Mouse (Mus musculus) embryonic facial prominence, embryonic 12.5 days (tissue): ENCODE data around the gene Ttc28. TPM values are rescaled to one million over a fixed set of nuclear protein-coding genes. Genes with fewer than 3 reads are reported as not detected.
"Not testable (repeated sequence)": the region's sequence is repeated elsewhere in the genome, so short reads cannot be mapped to it uniquely, and the experiment has no call there.

Experiments
- ATAC-seq: fragments of 200-750 bp; cut with Nextera tagmentation; 2 replicates; pipeline ENCODE4 v1.8.0; 2017; ENCODE audit not compliant: insufficient number of reproducible peaks, insufficient read depth, low FRiP score, low TSS enrichment
- H3K27ac ChIP-seq: fragments of 300-500 bp; sonication (generic); 2 replicates; pipeline ENCODE4 v1.5.1; 2016; ENCODE audit warnings: mild to moderate bottlenecking
- H3K27me3 ChIP-seq: fragments of 300-500 bp; sonication (generic); 2 replicates; pipeline ENCODE4 v1.6.1; 2016; ENCODE audit warnings: mild to moderate bottlenecking, moderate library complexity
- H3K36me3 ChIP-seq: fragments of 300-500 bp; sonication (generic); 2 replicates; pipeline ENCODE4 v1.6.1; 2016; ENCODE audit warnings: mild to moderate bottlenecking
- H3K4me1 ChIP-seq: fragments of 300-500 bp; sonication (generic); 2 replicates; pipeline ENCODE4 v1.6.1; 2016
- H3K4me2 ChIP-seq: fragments of 300-500 bp; sonication (generic); replicated peaks from 2 replicates; pipeline ENCODE4 v1.6.1; 2016; ENCODE audit warnings: mild to moderate bottlenecking, moderate library complexity
- H3K4me3 ChIP-seq: fragments of 300-500 bp; sonication (generic); 2 replicates; pipeline ENCODE4 v1.5.1; 2016; ENCODE audit warnings: mild to moderate bottlenecking
- H3K9ac ChIP-seq: fragments of 300-500 bp; sonication (generic); 2 replicates; pipeline ENCODE4 v1.6.1; 2016; ENCODE audit warnings: mild to moderate bottlenecking, moderate library complexity
- H3K9me3 ChIP-seq: fragments of 300-500 bp; sonication (generic); 2 replicates; pipeline ENCODE4 v1.6.1; 2016; ENCODE audit warnings: mild to moderate bottlenecking, moderate library complexity
- WGBS: fragments of 180-500 bp; shearing (Covaris S2); methylation state at CpG from one replicate; pipeline ENCODE4 v1.1.7; 2016; 5-methylcytosine and 5-hydroxymethylcytosine counted together
- polyA plus RNA-seq: library from polyadenylated mRNA; unstranded; fragments of >200 nt; fragmentation: Nextera tagmentation; extraction: Ambion mirVana; gene quantifications from 2 replicates; pipeline ENCODE4 v1.2.1, GENCODE M21; 2016

Gene Ttc28
- polyA plus RNA-seq, 1 experiment from 2014 or later, result 21.2 TPM

GRCm38 (mm10) chr5:111243447-111244040, 363.9 kb downstream of the Ttc28 start:
- Histone ChIP-seq H3K27me3 (no peaks in the 10 kb centered on the region), H3K27ac (0 out of 2 replicates have a peak overlapping the region, but pooled peaks have one; percentile 36), H3K4me1 (peaks cover 27% of the 10 kb centered on the region), H3K36me3 (peaks cover 22% of the 10 kb centered on the region), H3K4me2 (no peak overlapping the region), H3K4me3 (no peak overlapping the region), H3K9me3 (no peaks in the 10 kb centered on the region), H3K9ac (no peak overlapping the region)
- ATAC-seq, result no peak
- WGBS, result 11% methylated on average over 14 of the region's 14 CpGs

- 21% methylated on average over 9 of the region's 9 CpGs for WGBS
- peaks cover 17% of the 10 kb centered on the region for H3K36me3 ChIP-seq
- peaks cover 27% of the 10 kb centered on the region for H3K4me1 ChIP-seq
- no peaks in the 10 kb centered on the region for H3K27me3 ChIP-seq
- no peak overlapping the region for H3K4me2 ChIP-seq
- no peak overlapping the region for H3K9ac ChIP-seq
- H3K4me3 ChIP-seq, result no peak overlapping the region
- no peak overlapping the region for H3K27ac ChIP-seq
- ATAC-seq, result no peak
- no peaks in the 10 kb centered on the region for H3K9me3 ChIP-seq
These were observed 364.5 kb downstream of the Ttc28 start for GRCm38 (mm10) chr5:111244061-111244460.

GRCm38 (mm10) chr5:111247571-111248265, 368.1 kb downstream of the Ttc28 start:
- no peak for ATAC-seq
- Histone ChIP-seq H3K27me3 (no peaks in the 10 kb centered on the region), H3K4me3 (no peak overlapping the region), H3K9ac (no peak overlapping the region), H3K4me1 (peaks cover 26% of the 10 kb centered on the region), H3K27ac (no peak overlapping the region), H3K36me3 (no peaks in the 10 kb centered on the region), H3K9me3 (no peaks in the 10 kb centered on the region), H3K4me2 (no peak overlapping the region)
- 81% methylated on average over 10 of the region's 10 CpGs for WGBS

GRCm38 (mm10) chr5:111252147-111252546, 372.5 kb downstream of the Ttc28 start:
- H3K4me2 ChIP-seq, result no peak overlapping the region

GRCm38 (mm10) chr5:111254362-111254761, 374.8 kb downstream of the Ttc28 start:
- no peak overlapping the region for H3K27ac ChIP-seq
- no peak overlapping the region for H3K4me2 ChIP-seq
- peaks cover 29% of the 10 kb centered on the region for H3K4me1 ChIP-seq
- no peak overlapping the region for H3K9ac ChIP-seq
- H3K27me3 ChIP-seq, result no peaks in the 10 kb centered on the region
- no peak overlapping the region for H3K4me3 ChIP-seq
- H3K36me3 ChIP-seq, result no peaks in the 10 kb centered on the region
- 89% methylated on average over 9 of the region's 9 CpGs for WGBS
- no peaks in the 10 kb centered on the region for H3K9me3 ChIP-seq
- ATAC-seq, result no peak

More at GRCm38 (mm10) chr5:111252147-111252546, 372.5 kb downstream of the Ttc28 start:
- Histone ChIP-seq H3K4me1 (peaks cover 26% of the 10 kb centered on the region), H3K9me3 (no peaks in the 10 kb centered on the region), H3K27me3 (no peaks in the 10 kb centered on the region), H3K36me3 (no peaks in the 10 kb centered on the region), H3K9ac (no peak overlapping the region), H3K4me3 (no peak overlapping the region), H3K27ac (no peak overlapping the region)
- 94% methylated on average over 3 of the region's 3 CpGs for WGBS
- no peak for ATAC-seq

GRCm38 (mm10) chr5:111254781-111255180, 375.2 kb downstream of the Ttc28 start:
- 66% methylated on average over 11 of the region's 11 CpGs for WGBS

DNA sequence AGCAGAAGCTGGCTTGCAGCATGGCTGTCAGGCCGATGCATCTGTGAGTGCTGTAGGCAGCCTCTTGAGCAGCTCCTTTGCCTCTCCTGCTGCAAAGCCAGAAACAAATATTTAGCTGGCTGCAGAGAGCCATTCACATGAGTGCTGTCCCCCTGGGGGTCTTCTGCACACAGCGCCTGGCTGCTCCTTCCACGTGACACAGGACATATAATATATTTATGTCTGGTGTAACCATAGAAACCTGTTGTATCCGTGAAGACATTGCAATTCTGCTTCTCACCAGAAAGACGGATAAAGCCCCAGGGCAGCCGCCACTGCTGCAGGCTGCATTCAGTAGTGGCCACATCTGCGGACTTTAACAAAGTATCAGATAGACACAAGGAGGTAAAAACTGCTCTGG, 376.6 kb downstream of the Ttc28 start:
- H3K4me3 ChIP-seq, result no peak overlapping the region
- H3K27me3 ChIP-seq, result no peaks in the 10 kb centered on the region
- no peaks in the 10 kb centered on the region for H3K9me3 ChIP-seq
- peak overlapping the region; percentile 71 for H3K27ac ChIP-seq
- H3K9ac ChIP-seq, result no peak overlapping the region
- H3K4me2 ChIP-seq, result peak overlapping the region; percentile 16; the same call in 1 of the 2 replicates
- no peaks in the 10 kb centered on the region for H3K36me3 ChIP-seq
- H3K4me1 ChIP-seq, result peaks cover 29% of the 10 kb centered on the region
- 11% methylated on average over 7 of the region's 7 CpGs for WGBS
- no peak for ATAC-seq

More at GRCm38 (mm10) chr5:111254781-111255180, 375.2 kb downstream of the Ttc28 start:
- no peak for ATAC-seq
- Histone ChIP-seq H3K4me2 (no peak overlapping the region), H3K9ac (no peak overlapping the region), H3K36me3 (no peaks in the 10 kb centered on the region), H3K4me1 (peaks cover 29% of the 10 kb centered on the region), H3K27me3 (no peaks in the 10 kb centered on the region), H3K9me3 (no peaks in the 10 kb centered on the region), H3K27ac (peak overlapping the region; percentile 41; the same call in 1 of the 2 replicates), H3K4me3 (no peak overlapping the region)

- ATAC-seq, result no peak
- Histone ChIP-seq H3K9me3 (no peaks in the 10 kb centered on the region), H3K27ac (peak overlapping the region; percentile 71; the same call in 1 of the 2 replicates), H3K27me3 (no peaks in the 10 kb centered on the region), H3K4me1 (peaks cover 34% of the 10 kb centered on the region), H3K4me2 (no peak overlapping the region), H3K4me3 (no peak overlapping the region), H3K36me3 (no peaks in the 10 kb centered on the region), H3K9ac (no peak overlapping the region)
- 6% methylated on average over 2 of the region's 2 CpGs for WGBS
These were observed 377.5 kb downstream of the Ttc28 start for GRCm38 (mm10) chr5:111257127-111257526.

GRCm38 (mm10) chr5:111261162-111261561, 381.6 kb downstream of the Ttc28 start:
- Histone ChIP-seq H3K4me1 (peaks cover 39% of the 10 kb centered on the region), H3K36me3 (peaks cover 11% of the 10 kb centered on the region)
- ATAC-seq, H3K9ac ChIP-seq, H3K27ac ChIP-seq, H3K9me3 ChIP-seq, H3K27me3 ChIP-seq, H3K4me2 ChIP-seq, H3K4me3 ChIP-seq: not testable (repeated sequence)
- 83% methylated on average over 1 of the region's 1 CpGs for WGBS

- H3K9me3 ChIP-seq, result peaks cover 6% of the 10 kb centered on the region
- no peak overlapping the region for H3K4me2 ChIP-seq
- peak overlapping the region; percentile 76 for H3K27ac ChIP-seq
- H3K9ac ChIP-seq, result no peak overlapping the region
- ATAC-seq, result no peak
- H3K27me3 ChIP-seq, result no peaks in the 10 kb centered on the region
- H3K36me3 ChIP-seq, result peaks cover 19% of the 10 kb centered on the region
- H3K4me3 ChIP-seq, result no peak overlapping the region
- H3K4me1 ChIP-seq, result peaks cover 31% of the 10 kb centered on the region
- WGBS, result 58% methylated on average over 13 of the region's 13 CpGs
These were observed 382.4 kb downstream of the Ttc28 start for GRCm38 (mm10) chr5:111261733-111262573.

DNA sequence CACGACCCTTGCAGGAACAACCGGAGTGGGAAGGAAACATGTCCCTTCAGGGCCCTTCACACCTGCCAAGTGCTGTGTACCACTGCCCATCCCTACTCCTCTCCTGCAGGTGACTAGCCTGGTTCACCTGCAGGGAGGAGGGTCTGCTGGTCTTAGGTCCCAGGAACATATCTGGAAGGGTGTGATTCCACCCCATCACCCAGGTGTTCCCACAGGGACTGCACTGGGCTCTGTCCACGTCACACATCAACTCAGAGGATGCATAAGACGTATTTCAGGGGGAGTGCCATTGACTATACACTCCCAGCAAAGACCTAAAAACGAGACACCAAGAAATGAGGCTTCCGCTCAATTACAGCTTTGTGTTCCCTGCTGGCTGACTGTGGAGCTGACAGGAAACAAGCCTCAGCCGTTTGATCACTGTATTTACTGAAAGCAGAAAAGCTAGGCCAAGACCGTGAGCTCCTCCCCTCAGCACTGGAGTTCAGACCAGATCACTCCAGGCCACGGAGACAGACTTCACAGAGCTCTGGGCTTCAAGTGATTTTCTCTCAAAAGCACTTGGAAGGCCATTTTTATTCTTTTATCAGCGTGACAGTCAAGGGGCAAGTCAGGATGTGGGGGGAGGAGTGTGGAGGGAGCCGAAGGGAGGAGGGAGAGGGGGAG, 383.1 kb downstream of the Ttc28 start:
- peaks cover 27% of the 10 kb centered on the region for H3K4me1 ChIP-seq
- H3K9ac ChIP-seq, result no peak overlapping the region
- 13% methylated on average over 11 of the region's 11 CpGs for WGBS
- H3K27me3 ChIP-seq, result no peaks in the 10 kb centered on the region
- no peak overlapping the region for H3K4me3 ChIP-seq
- H3K9me3 ChIP-seq, result peaks cover 6% of the 10 kb centered on the region
- peak overlapping the region; percentile 76 for H3K27ac ChIP-seq
- no peak for ATAC-seq
- peaks cover 27% of the 10 kb centered on the region for H3K36me3 ChIP-seq
- H3K4me2 ChIP-seq, result no peak overlapping the region
